Mouse (Mus musculus): ENCODE data around the gene Map3k3.
A peak's percentile ranks its signal among the peaks of the same experiment; 100 is the strongest.

Map3k3 gene

DNA sequence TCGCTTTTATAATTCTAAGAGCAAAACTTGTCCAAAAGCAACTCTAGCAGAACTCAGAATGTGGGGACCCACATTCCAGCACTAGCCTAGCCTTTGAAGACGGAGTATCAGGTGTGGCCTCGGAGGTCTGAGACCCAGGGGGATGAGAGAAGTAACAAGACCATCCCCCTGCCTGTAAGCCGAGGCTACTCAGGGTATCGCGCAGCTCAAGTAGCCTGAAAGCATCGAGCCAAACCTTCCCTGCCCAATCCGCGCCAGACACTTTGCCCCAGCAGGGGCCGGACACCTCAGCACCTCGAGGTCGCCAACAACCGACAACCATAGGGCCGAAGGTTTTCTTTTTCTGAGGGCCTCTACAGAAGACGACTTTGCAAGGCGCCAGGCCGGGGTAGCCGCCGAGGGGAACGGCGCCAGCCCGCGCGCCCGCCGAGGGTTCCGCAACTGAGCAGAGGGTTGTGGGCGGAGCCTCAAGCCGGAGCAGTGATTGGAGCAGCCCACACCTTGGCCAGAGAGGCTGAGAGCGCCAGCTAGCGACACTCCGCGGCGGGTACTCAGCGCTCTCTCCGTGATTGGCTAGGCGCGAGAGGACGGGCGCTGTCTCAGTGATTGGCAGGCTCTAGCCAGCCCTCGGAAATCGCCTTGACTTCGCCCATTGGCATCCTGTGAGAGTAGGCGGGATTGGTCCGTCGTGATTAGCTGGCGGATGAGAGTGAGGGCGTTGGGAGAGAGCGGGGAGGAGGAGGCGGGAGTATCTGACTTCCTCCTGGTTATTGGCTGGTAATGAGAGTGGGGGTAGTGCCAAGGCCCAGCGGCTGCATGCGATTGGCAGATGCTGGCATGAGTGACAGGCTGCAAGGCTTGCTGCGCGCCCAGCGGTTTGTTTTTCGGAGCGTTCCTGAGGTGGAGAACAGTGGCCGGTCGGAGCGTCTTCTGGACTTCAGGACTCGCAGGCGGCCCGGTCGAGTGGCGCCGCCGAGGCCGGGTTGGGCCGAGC lies at the start of gene Map3k3:
Gene Map3k3, plus strand, starts transcription at position 906 of the 994 bp plus-strand sequence.
- DNase-seq (ENCODE audit: low spot score in 2 of 2): peak; percentile 98 to 99

GRCm38 (mm10) chr11:106034986-106035385 lies 49.4 kb upstream of the Map3k3 start:
- no peak for DNase-seq (ENCODE audit: low spot score in 2 of 2)

GRCm38 (mm10) chr11:106036548-106037417 lies 47.6 kb upstream of the Map3k3 start, which contains the start of gene Dcaf7:
Gene Dcaf7, plus strand, starts transcription at chr11:106036872.
- peak; percentile 95 to 96 for DNase-seq (ENCODE audit: low spot score in 2 of 2)

DNA sequence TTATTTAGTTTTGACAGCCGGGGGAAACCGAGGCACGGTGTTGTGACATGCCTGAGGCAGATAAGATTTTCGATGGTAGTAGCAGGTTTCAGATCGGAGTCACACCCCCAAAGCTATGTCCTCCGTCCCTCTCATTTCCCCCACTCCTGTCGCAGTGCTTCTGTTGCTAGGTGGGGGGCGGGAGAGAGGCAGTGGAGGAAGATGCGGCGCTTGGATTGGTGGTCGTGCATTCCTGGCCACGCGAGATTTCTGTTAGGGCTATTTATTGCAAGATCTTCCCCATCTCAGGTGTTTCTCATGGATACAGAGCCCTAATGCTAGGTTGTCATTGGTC lies 47.0 kb upstream of the Map3k3 start:
- DNase-seq (ENCODE audit: low spot score in 2 of 2): no peak

DNA sequence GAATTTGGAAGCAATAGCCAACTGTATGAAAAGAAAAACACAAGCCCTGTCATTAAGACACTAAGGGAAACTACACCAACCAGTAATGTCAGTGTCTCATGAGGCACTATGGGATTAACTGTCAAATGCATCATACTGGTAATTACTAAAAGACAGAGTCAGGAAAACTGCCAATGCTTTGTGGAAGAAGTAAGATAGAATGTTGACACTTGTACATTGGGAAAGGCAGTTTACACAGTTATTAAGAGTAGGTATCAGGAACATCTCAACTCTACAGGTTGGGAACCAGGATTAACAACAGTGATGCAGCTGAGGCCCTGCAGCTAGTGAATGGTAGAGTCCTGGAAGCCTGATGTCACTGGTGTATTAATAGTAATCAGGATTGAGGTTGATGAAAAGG lies 40.1 kb upstream of the Map3k3 start:
- DNase-seq (ENCODE audit: low spot score in 2 of 2): no peak

DNA sequence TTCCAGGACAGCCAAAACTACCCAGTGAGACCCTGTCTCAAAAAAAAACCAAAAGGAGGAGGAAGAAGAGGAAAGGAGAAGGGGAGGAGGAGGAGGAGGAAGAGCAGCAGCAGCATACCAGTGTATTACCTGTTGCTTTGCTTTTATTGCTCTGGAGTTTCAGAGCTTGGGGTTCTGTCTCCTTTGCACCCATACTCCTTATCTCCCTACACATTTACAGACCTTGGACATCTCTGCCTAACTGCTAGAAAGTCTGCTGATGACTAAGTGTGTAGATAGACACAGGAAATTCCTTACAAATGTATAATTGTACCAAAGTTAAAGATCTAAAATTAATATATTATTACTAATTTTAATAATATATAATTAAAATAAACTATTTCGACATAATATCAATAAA lies 39.2 kb upstream of the Map3k3 start:
- DNase-seq (ENCODE audit: low spot score in 2 of 2): no peak

GRCm38 (mm10) chr11:106045780-106046179 lies 38.6 kb upstream of the Map3k3 start:
- DNase-seq (ENCODE audit: low spot score in 2 of 2): no peak

DNA sequence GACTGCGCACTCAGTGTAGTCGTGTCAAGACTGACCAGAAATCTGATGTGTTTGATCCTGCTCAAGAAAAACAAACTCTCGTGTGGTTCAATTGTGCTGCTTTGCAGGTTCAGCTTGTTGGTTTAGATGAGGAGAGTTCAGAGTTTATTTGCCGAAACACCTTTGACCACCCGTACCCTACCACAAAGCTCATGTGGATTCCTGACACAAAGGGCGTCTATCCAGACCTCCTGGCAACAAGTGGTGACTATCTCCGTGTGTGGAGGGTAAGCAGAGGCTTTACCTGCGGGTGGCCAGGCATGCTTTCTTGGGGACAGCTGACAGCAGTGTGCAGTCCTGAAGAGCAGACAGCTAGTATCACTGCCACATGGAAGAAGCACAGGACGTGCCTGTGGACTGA lies 37.8 kb upstream of the Map3k3 start:
- DNase-seq (ENCODE audit: low spot score in 2 of 2): no peak

DNA sequence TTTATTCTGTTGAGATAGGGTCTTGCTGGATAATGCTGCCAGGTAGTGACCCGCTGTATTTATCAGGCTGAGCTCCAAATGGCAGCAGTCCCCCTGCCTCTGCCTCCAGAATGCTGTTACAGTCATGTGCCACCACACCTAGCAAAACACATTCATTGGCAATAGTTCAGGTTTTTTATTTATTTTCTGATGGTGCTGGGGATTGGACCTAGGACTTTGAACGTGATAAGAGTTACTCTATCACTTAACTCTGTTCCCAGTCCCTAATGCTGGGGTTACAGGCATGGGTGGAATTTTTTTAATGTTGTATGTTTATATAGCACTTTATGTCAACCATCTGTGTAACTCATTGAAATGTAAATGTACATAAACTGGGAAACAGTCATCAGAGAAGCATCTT lies 30.5 kb upstream of the Map3k3 start:
- DNase-seq (ENCODE audit: low spot score in 2 of 2): no peak

DNA sequence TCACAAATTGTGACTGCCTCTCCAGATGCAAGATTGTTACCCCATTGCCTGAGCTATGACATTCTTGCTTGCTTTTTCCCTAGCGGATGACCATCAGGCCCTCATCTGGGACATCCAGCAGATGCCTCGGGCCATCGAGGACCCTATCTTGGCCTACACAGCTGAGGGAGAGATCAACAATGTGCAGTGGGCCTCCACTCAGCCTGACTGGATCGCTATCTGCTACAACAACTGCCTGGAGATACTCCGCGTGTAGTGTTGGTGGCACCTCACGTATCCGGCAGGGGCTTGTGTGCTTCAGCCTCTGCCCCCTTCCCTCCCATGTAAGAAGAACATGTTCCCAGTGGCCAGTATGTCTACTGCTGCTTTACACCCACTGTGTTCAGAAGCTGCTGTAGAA lies 29.8 kb upstream of the Map3k3 start:
- no peak for DNase-seq (ENCODE audit: low spot score in 2 of 2)

- no peak for DNase-seq (ENCODE audit: low spot score in 2 of 2)
These were observed 29.1 kb upstream of the Map3k3 start for GRCm38 (mm10) chr11:106055341-106055740.

DNA sequence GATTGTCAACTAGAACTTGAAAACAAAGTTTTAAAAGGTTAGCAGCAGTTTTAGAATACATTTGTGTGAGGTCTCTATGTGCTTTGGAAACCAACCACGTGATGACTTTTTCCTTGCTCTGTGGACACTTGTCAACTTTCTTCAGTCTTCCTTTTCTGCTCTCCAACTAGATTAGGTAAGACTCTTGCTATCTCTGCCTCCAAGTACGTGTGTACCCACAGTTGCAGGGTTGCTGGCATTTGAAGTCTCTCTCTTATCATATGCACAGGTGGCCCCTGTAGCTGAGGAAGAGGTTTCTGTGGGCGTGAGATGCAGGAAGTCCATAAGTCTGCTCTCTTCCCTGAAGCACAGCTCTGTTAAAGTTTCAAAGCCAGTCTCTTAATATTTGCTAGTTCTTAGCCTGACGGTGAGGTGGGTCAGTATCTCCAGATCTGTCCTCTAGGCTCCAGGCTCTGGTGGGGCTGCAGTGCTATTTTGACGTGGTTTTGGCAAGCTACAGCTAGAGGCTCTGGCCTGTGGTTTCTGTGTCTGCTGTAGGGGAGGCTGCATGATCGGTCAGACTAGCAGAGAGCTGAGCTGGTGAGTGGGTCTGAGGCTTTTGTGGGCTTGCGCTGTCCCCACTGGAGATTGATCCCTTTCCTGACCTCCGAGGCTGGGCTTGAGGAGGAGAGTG lies 27.5 kb upstream of the Map3k3 start:
- DNase-seq (ENCODE audit: low spot score in 2 of 2): no peak

DNA sequence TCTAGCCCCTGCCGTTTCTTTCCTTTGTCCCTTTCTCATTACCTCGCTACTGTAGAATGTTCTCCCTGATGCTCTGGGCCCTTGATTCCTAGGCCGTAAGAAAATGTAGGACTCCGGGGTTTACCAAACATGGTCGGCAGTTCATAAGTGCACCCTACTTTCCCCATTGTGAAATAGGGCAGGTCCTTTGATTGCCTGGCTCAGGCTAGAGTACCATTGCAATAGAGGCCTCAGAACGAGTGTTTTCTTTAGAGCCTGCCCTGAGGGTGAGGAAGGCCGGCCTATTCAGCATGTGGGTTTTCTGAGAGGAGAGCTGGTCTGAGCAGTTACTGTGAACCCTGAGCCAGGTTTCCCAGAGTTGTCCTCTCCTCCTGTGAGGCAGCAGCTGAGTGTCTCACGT lies 26.4 kb upstream of the Map3k3 start:
- no peak for DNase-seq (ENCODE audit: low spot score in 2 of 2)

GRCm38 (mm10) chr11:106060549-106060948 lies 23.9 kb upstream of the Map3k3 start:
- DNase-seq (ENCODE audit: low spot score in 2 of 2): no peak

DNA sequence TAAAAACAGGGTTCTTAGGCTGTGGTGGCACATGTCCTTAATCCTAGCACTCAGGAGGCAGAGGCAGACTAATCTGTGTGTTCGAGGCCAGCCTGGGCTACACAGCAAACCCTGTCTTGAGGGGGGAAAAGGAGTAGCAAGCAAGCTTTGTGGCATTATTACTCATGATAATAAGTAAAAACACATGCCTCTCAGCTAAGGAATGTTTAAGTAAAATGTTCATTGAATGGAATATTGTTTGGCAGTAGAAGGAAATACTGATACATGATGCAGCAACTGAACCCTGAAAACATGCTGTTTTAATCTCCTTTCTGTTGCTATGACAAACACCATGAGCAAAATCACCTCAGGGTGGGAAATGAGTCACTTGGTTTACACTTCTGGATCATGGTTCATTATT lies 23.1 kb upstream of the Map3k3 start:
- DNase-seq (ENCODE audit: low spot score in 2 of 2): no peak

GRCm38 (mm10) chr11:106063756-106064155 lies 20.7 kb upstream of the Map3k3 start:
- no peak for DNase-seq (ENCODE audit: low spot score in 2 of 2)

DNA sequence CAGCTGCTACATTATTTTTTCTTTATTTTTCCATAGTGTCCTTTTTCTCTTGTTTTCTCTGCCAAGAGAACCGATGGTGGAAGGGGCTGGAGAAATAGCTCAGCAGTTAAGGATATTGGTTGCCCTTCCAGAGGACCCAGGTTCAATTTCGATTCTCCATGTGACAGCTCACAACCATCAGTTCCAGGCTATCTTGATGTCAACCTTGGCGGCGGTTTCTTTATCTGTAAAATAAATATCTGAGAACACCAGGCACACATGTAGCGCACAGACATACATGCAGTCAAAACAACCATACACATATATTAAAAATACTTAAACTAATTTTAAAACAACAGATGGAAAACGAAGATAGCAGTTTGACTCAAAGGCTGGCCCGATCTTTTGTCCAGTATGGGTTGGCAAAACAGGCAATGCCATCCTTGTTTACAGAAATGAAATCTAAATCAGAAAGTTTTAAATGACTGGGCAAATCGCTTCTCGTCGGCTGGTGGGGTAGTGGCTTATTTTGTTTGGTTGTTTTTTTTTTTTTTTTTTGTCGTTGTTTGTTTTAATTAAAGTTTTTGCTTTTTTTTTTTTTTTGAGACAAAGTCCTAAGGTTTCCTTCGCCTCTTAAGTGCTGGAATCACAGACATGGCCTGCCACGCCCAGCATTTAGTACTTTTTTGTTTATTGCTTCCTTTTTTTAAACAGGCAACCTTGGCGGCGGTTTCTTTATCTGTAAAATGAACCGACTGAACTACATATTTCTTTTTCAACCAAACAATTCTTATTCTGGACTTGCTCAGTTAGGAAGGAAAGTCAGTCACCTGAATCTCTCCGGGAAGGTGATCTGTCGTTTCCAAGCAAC lies 19.1 kb upstream of the Map3k3 start:
- no peak for DNase-seq (ENCODE audit: low spot score in 2 of 2)

DNA sequence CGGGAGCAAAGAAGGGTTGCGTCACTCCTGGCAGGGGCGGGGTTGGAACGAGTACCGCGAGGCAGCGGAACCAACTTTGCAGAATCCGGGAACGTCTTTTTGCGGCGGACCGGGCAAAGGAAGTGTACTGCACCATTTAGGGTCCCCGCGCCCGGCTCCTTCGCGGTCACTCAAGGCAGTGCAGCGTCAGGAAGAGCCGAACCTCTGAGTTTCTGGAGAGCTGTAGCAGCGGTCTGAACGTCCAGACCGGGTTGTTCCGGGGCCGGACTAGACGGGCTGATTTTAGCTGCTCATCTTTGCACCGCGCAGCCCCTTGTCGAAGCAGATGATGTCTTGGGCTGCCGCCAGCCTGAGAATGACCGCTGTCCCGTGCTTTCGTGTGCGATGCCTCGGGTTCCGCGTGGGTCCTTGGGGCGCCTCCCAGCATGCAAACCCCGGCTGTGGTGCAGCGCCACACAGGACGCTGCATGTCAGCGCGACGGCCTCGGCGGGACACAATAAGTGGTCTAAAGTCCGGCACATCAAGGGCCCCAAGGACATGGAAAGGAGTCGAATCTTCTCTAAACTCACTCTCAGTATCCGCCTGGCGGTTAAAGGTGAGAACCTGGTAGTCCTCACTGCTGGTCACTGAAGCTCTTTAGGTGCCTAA lies 18.4 kb upstream of the Map3k3 start, which contains the start of gene Taco1:
Gene Taco1, plus strand, starts transcription at position 139 of the 649 bp plus-strand sequence.
- DNase-seq (ENCODE audit: low spot score in 2 of 2): peak; percentile 86 to 95

DNA sequence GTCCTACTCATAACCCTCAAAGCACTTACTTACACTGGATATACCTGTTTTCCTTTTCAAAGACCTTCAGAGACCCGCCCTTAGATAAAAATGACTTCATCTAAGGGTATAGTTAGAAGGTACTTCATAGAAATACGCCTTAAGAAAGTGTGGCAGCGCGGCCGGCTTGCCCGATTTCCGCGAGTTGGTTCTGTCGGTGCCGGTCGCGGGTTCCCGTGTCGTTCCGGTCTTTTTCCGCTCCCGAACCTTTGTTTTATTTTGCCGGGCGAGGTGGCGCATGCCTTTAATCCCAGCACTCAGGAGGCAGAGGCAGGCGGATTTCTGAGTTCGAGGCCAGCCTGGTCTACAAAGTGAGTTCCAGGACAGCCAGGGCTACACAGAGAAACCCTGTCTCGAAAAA lies 17.8 kb upstream of the Map3k3 start:
- DNase-seq (ENCODE audit: low spot score in 2 of 2): peak; percentile 28 to 87

- no peak for DNase-seq (ENCODE audit: low spot score in 2 of 2)
These were observed 10.6 kb upstream of the Map3k3 start for GRCm38 (mm10) chr11:106073774-106074173.

Measured in urinary bladder, postnatal 4 days (tissue).